Mouse (Mus musculus): ENCODE results near the gene Ctcf.
A peak's percentile ranks its signal among the peaks of the same experiment; 100 is the strongest.

The Ctcf gene

DNA sequence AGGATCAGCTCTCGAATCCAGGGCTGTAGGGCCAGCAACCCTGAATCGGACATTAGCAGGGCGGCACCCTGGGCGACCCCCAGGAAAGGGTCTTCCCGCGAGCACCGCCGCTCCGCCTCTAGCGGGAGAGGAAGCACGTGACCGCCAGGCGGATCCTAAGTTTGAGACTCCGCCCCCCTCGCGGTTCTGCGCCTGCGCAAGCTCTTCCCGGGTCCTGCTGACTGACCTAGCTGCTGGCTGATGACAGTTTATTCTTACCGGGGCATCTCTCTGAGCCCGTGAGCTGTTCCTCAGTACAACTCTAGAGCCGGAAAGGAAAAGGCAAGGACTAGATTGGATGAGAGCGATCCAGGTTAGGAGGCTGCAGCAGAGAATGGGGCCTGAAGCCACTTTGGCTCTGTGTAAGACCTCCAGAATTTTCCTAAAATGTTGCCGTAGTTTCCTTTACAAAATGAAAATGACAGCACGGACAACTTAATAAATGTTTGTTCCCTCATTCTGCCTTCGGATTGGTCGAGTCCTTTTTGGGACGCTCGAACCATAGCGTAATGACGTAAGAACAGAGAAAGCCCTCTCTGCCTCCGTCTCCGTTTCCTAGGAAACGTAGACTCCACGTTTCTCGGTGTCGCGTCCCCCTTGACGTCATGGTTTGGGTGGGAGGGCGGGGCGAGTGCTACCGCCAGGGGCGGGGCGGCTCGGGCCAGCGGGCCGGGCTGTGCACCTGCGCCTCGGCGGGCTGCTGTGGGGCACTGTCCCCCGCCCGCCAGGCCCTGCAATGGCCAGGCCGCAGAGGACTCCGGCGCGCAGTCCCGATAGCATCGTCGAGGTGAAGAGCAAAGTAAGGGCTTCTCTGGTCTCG lies 64.8 kb downstream of the Ctcf start, which contains the start of the genes Acd and Pard6a:
Gene Acd, minus strand, starts transcription at position 137 of the 859 bp plus-strand sequence.
Gene Pard6a, plus strand, starts transcription at position 183 of the 859 bp plus-strand sequence.
- peak; percentile 96 for DNase-seq (ENCODE audit: low spot score)

DNA sequence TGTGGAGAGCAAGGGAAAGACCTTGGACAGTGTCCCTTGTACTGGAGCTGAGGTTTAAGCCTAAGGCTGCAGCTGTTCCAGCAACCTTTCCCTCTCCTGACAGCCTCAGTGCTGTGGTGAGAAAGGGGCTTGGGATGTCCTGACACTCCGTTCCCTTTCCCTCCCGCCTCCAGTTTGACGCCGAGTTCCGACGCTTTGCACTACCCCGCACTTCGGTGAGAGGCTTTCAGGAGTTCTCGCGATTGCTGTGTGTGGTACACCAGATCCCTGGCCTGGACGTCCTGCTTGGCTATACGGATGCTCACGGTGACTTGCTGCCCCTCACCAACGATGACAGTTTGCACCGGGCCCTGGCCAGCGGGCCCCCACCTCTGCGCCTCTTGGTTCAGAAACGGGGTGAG lies 65.6 kb downstream of the Ctcf start:
- no peak for DNase-seq (ENCODE audit: low spot score)

DNA sequence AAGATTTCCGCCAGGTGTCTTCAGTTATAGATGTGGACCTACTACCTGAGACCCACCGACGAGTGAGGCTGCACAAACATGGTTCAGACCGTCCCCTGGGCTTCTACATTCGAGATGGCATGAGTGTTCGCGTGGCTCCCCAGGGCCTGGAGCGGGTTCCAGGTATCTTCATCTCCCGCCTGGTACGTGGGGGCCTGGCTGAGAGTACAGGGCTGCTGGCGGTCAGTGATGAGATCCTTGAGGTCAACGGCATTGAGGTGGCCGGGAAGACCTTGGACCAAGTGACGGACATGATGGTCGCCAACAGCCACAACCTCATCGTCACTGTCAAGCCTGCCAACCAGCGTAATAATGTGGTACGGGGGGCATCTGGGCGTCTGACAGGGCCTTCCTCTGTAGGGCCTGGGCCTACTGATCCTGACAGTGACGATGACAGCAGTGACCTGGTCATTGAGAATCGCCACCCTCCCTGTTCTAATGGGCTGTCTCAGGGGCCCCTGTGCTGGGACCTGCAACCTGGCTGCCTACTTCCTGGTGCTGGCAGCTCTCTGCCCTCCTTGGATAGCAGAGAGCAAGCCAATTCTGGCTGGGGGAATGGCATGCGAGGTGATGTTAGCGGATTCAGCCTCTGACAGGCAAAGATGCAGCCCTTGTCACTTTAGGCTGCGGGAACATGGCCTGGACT lies 66.5 kb downstream of the Ctcf start:
- no peak for DNase-seq (ENCODE audit: low spot score)

GRCm38 (mm10) chr8:105704146-105704812 lies 67.9 kb downstream of the Ctcf start:
- DNase-seq (ENCODE audit: low spot score), result no peak

- no peak for DNase-seq (ENCODE audit: low spot score)
Observed at GRCm38 (mm10) chr8:105704955-105705354, 68.6 kb downstream of the Ctcf start.

- no peak for DNase-seq (ENCODE audit: low spot score)
Observed at GRCm38 (mm10) chr8:105706426-105706825, 70.1 kb downstream of the Ctcf start.

- peak; percentile 85 for DNase-seq (ENCODE audit: low spot score)
Observed at GRCm38 (mm10) chr8:105707498-105708403, 71.4 kb downstream of the Ctcf start, which contains the start of the genes 4933405L10Rik and Enkd1. TSS of gene 4933405L10Rik (plus strand) at chr8:105707655. TSS of gene Enkd1 (minus strand) at chr8:105708210.

- no peak for DNase-seq (ENCODE audit: low spot score)
Observed at GRCm38 (mm10) chr8:105708675-105709074, 72.3 kb downstream of the Ctcf start.

DNA sequence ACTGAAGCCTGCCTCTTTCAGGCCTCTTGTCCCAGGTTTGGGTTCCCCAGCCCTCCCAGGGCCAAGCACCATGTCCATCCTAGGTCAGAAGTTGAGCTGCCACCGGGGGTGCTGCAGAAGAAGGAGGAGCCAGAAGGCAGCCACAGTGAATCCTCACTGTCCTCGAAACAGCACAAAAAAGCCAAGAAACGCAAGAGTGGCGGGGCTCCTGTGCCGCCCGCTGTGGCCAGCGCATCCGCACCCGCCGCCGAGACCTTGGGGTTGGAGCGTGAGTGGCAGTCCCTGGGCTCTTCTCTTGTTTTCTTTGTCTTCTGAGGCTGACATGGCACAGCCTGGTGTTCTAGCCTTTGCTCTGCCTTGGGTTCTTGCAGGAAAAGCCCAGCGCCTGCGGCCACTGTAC lies 72.9 kb downstream of the Ctcf start:
- DNase-seq (ENCODE audit: low spot score), result no peak

GRCm38 (mm10) chr8:105712286-105712685 lies 75.9 kb downstream of the Ctcf start:
- DNase-seq (ENCODE audit: low spot score), result no peak

DNA sequence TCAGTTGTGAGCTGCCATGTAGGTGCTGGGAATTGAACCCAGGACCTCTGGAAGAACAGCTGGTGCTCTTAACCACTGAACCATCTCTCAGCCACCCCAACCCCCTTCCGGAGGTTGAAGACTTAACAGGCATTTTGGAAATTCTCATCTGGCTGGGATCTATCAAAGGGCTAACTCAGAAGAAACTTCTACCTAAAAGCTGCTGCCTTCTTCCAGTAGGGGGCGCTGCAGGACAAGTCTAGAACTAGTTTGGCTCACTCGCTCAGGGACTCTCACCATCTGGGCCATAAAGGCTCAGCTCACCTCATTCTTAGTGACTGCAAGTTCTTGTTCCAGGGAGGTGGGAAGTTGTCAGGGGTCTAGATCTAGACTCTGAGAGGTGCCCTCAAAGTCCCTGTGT lies 77.8 kb downstream of the Ctcf start:
- peak; percentile 90 for DNase-seq (ENCODE audit: low spot score)

DNA sequence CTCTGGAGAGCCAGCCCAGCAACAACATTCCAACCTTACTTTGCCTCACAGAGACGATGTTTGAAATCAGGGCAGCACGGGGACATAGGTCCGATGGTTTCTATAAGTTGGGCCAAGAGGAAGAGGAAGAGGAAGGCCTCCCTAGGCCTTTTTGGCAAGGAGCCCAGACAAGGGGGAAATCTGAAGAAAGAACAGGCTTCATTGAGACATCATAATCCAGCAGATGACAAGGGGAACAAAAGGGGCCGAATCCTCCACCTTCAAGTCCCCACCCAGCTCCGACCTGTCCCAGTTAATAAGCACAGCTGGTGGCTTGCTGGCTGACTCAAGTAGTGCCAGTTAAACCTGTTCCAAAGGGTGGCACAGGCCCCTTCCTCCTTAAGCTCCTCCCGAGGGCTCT lies 78.7 kb downstream of the Ctcf start:
- DNase-seq (ENCODE audit: low spot score), result no peak

DNA sequence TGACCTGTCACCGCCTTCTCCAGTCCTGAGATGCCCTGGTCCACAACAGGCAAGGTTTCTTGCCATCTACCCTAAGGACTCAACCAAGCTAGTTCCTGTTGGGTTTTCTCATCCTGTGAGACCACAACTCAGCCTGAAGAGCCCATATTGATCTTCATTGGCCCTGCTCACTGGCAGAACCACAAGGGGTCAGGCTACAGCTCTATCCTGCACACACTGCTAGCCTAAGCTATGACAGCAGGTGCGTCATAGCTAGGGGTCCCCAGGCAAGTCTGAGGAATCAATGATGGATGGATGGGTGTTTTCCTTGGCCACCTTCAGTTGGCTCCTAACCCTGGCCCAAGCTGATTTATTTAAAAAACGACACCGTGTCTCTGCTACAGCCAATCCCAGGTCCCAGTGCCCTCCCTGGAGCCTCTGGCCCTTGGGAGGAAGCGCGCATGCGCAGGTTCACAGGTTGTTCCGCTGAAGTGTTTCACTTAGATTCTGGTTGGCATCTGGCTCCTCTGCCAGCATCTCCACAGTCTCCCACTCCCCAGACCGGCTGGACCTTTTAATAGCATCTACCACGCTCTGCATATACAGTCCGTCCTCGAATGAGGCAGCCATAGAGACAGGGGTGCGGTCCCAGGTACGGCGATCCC lies 80.1 kb downstream of the Ctcf start:
- DNase-seq (ENCODE audit: low spot score), result no peak

- no peak for DNase-seq (ENCODE audit: low spot score)
Observed at GRCm38 (mm10) chr8:105719637-105720036, 83.3 kb downstream of the Ctcf start.

DNA sequence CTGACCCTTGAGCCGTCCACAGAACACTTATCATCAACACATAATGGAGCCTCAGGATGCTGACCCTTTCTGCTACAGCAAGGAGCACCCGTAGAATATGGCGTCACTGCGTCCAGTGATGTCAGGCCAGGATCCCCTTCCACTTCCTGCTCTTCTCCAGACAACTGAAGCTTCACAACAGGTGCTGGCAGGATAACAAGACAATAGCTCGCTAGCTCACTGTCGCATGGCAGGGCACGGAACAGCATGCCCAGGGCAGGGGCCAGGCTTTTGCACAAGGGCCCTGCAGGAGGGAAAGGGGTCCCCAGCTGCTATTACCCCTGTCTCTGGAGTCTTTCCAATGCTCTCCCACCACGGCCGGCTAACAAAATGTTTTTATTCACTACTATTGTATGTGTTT lies 86.5 kb downstream of the Ctcf start:
- DNase-seq (ENCODE audit: low spot score), result no peak

DNA sequence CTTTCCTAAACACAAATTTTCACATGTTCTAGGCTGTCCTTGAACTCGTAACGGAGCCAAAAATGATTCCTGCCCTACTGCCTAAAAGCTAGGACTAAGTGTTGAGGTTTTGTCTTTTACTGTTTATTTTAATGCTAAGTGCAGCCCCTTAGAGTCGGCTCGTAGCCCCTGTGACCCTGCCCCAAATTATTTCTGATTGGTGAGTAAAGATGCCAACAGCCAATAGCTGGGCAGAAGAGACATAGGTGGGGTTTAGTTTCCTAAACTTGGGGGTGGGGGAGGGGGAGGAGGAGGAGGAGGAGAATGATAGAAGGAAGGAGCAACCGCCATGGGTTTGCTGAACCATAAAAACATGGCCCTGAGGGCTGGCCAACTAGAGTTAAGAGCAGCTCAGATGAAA lies 89.4 kb downstream of the Ctcf start:
- no peak for DNase-seq (ENCODE audit: low spot score)

DNA sequence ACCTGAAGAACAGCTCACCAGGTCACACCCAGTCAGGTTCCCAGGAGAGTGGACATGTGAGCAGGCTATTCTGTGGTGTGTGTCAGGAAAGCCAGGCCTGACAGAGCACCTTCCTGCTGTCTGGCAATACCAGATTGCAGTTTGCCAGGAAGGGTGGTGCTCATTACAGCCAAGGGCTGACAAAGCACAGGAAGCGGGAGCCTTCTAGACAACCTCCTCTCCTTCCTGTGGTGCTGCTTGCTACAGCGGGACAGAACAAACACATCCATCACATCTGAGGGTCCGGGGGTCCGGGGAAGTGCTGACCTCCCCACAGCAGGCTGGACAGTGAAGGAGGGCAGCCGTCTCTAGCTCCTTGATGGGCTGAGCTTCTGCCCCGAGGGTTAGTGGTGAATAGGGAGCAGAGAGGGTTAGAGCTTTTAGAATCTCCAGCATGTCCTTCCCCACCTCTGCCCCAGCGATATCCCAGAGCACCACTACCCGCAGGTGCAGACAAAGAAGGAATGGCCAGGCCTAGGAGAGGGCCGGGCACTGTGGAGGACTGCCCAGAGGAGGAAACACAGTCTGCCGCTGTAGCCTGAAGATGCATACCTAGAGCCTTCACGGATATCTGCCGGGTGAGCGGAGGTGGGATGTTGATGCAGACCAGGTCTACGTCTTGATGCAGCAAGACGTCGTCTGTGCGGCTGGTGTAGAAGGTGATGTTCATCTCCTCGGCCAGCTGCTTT lies 91.2 kb downstream of the Ctcf start:
- no peak for DNase-seq (ENCODE audit: low spot score)

DNA sequence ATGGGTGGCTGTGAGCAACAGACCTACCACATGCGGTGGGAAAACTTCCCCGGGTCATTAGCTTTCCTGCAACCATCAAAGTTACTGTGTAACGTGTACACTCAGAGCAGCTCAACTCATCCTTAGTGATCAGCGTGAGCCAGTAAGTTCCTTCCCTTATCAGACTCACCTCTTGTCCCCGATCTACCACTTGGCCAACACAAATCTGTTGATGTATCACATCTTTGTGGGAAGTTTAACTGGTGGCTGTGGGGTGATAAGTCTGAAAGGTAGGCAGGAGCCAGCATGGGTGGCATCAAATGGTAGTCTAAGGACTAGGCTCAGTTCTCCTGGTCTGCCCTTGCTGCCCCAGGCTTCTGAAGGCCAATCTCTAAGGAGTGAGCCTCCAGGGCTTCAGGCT lies 95.8 kb downstream of the Ctcf start:
- no peak for DNase-seq (ENCODE audit: low spot score)

All from urinary bladder, postnatal 14 days (tissue).